Mouse (Mus musculus): ENCODE measurements around the gene Napepld. TPM values are rescaled to one million over a fixed set of nuclear protein-coding genes. Genes with fewer than 3 reads are reported as not detected.

Gene Napepld
- 10.2 and 10.9 TPM in 2 replicates for polyA plus RNA-seq (2016; fragmentation: Nextera tagmentation; extraction: Ambion mirVana)

- Histone ChIP-seq H3K27ac (replicated peaks) (peak within 1 kb of the TSS; percentile 98), H3K9ac (replicated peaks) (peak within 1 kb of the TSS; percentile 83), H3K27me3 (no peaks in the 10 kb centered on the region), H3K4me1 (peaks cover 7% of the 10 kb centered on the region; the same call in 1 of the 2 replicates), H3K36me3 (no peaks in the 10 kb centered on the region), H3K4me3 (peak within 1 kb of the TSS; percentile 71), H3K4me2 (replicated peaks) (peak within 1 kb of the TSS; percentile 61), H3K9me3 (no peaks in the 10 kb centered on the region)
- WGBS: 0% methylated on average over 52 of the region's 59 CpGs
- ATAC-seq (ENCODE audit: low FRiP score, low read depth): peak; percentile 99
Measured at GRCm38 (mm10) chr5:21701351-21702008, at the start of gene Napepld. Gene Napepld (minus strand): TSS chr5:21701396.

DNA sequence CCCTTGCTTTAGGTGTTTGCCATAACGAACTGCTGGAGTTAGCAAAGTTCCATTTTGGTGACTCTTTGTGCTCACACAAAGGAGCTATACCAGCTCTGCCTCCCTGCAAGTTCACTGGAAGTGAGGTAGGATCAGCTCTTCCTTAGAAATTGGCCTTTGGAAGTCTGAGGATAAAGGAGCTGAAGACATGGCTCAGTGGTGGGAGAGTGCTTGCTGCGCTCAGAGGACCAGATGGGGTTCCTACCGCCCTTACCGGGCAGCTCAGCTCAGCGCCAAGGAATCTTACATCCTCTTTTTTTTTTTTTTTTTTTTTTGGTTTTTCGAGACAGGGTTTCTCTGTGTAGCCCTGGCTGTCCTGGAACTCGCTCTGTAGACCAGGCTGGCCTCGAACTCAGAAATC is 44.8 kb upstream of the Napepld start:
- no peaks in the 10 kb centered on the region for H3K4me1 ChIP-seq
- H3K4me3 ChIP-seq: no peak overlapping the region
- WGBS: 95% methylated on average over 7 of the region's 8 CpGs
- H3K4me2 ChIP-seq (replicated peaks): no peak overlapping the region
- no peak for ATAC-seq (ENCODE audit: low FRiP score, low read depth)
- H3K9me3 ChIP-seq: no peaks in the 10 kb centered on the region
- H3K27me3 ChIP-seq: no peaks in the 10 kb centered on the region
- H3K36me3 ChIP-seq: peaks cover 99% of the 10 kb centered on the region
- no peak overlapping the region for H3K9ac ChIP-seq (replicated peaks)
- no peak overlapping the region for H3K27ac ChIP-seq (replicated peaks)

DNA sequence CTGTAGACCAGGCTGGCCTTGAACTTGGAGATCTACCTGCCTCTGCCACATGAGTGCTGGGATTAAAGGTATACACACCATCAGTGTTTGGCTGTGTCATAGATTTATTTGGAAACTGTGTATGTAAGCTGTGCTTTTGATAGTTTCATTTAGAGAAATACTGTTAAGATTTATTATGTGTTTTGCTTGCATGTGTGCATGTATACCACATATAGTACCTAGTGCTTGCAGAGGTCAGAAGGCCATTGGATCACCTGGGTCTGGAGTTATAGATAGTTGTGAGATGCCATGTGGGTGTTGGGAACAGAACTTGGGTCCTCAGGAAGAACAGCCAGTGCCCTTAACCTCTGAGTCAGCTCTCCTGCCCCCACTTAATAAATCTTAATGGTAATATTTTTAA is 43.5 kb upstream of the Napepld start:
- H3K4me1 ChIP-seq: no peaks in the 10 kb centered on the region
- no peak overlapping the region for H3K27ac ChIP-seq (replicated peaks)
- H3K9me3 ChIP-seq: no peaks in the 10 kb centered on the region
- peaks cover 96% of the 10 kb centered on the region for H3K36me3 ChIP-seq
- no peak overlapping the region for H3K4me3 ChIP-seq
- H3K27me3 ChIP-seq: no peaks in the 10 kb centered on the region
- H3K4me2 ChIP-seq (replicated peaks): no peak overlapping the region
- H3K9ac ChIP-seq (replicated peaks): no peak overlapping the region
- no peak for ATAC-seq (ENCODE audit: low FRiP score, low read depth)

DNA sequence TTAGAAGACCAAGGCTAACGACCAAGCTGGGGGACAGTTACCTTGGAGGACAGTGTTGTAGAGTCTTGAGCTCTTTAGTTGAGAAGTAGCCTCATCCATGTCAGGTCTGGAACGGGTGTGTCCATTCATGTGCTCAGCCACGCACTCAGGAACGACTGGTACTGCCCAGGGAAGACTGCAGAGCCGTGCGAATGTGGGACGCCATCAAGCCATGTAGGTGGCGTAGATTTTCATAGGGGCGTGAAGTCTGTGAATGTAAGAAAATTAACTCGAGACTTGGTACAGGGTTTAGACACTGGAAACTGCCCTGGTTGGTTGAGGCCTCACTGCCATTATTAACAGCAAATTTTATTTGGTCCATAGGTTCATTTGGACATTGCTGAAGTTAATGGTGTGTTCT is 42.4 kb upstream of the Napepld start:
- Histone ChIP-seq H3K27ac (replicated peaks) (no peak overlapping the region), H3K4me2 (replicated peaks) (no peak overlapping the region), H3K4me3 (no peak overlapping the region), H3K9ac (replicated peaks) (no peak overlapping the region), H3K9me3 (no peaks in the 10 kb centered on the region), H3K27me3 (no peaks in the 10 kb centered on the region), H3K4me1 (0 out of 2 replicates have a peak, but pooled peaks cover 1% of the 10 kb centered on the region), H3K36me3 (peaks cover 96% of the 10 kb centered on the region)
- 95% methylated on average over 10 of the region's 10 CpGs for WGBS
- ATAC-seq (ENCODE audit: low FRiP score, low read depth): no peak

DNA sequence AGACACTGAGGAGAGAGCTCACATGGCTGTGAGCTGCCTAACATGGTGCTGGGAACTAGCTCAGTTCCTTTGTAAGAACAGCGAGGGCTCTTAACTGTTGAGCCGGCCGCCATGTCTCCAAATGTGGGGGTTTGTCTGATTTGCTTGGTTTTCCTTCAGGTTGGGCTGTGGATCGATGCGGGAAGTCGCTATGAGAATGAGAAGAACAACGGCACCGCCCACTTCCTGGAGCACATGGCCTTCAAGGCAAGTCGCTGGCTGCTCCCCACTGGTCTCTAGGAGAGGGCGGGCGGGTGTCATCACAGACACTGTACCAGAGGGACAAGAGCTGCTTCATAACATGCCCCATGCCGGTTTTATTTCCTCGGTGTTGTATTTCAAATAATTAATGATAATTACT is 38.7 kb upstream of the Napepld start:
- H3K36me3 ChIP-seq: peaks cover 61% of the 10 kb centered on the region
- WGBS: 95% methylated on average over 13 of the region's 13 CpGs
- no peaks in the 10 kb centered on the region for H3K9me3 ChIP-seq
- ATAC-seq (ENCODE audit: low FRiP score, low read depth): no peak
- H3K27ac ChIP-seq (replicated peaks): no peak overlapping the region
- H3K4me3 ChIP-seq: no peak overlapping the region
- H3K4me2 ChIP-seq (replicated peaks): no peak overlapping the region
- no peak overlapping the region for H3K9ac ChIP-seq (replicated peaks)
- H3K4me1 ChIP-seq: peaks cover 16% of the 10 kb centered on the region
- no peaks in the 10 kb centered on the region for H3K27me3 ChIP-seq

GRCm38 (mm10) chr5:21739120-21739519 is 37.9 kb upstream of the Napepld start:
- H3K27ac ChIP-seq (replicated peaks): no peak overlapping the region
- H3K36me3 ChIP-seq: peaks cover 53% of the 10 kb centered on the region
- no peak overlapping the region for H3K9ac ChIP-seq (replicated peaks)
- 92% methylated on average over 11 of the region's 11 CpGs for WGBS
- H3K4me3 ChIP-seq: no peak overlapping the region
- H3K27me3 ChIP-seq: no peaks in the 10 kb centered on the region
- H3K4me1 ChIP-seq: peaks cover 24% of the 10 kb centered on the region
- ATAC-seq (ENCODE audit: low FRiP score, low read depth): no peak
- H3K9me3 ChIP-seq: no peaks in the 10 kb centered on the region
- no peak overlapping the region for H3K4me2 ChIP-seq (replicated peaks)

- peaks cover 38% of the 10 kb centered on the region for H3K36me3 ChIP-seq
- peak overlapping the region; percentile 92 for H3K4me2 ChIP-seq (replicated peaks)
- peaks cover 36% of the 10 kb centered on the region for H3K4me1 ChIP-seq
- 32% methylated on average over 10 of the region's 10 CpGs for WGBS
- H3K4me3 ChIP-seq: peak overlapping the region; percentile 94
- no peak for ATAC-seq (ENCODE audit: low FRiP score, low read depth)
- peak overlapping the region; percentile 93 for H3K9ac ChIP-seq (replicated peaks)
- H3K9me3 ChIP-seq: no peaks in the 10 kb centered on the region
- H3K27ac ChIP-seq (replicated peaks): 0 out of 2 replicates have a peak overlapping the region, but pooled peaks have one; percentile 84
- no peaks in the 10 kb centered on the region for H3K27me3 ChIP-seq
Measured at GRCm38 (mm10) chr5:21737620-21738019, 36.4 kb upstream of the Napepld start.

GRCm38 (mm10) chr5:21736956-21737585 is 35.9 kb upstream of the Napepld start, which contains the start of gene Pmpcb:
Gene Pmpcb (plus strand): TSS chr5:21737141.
- Histone ChIP-seq H3K9ac (replicated peaks) (peak within 1 kb of the TSS; percentile 93), H3K4me1 (peaks cover 41% of the 10 kb centered on the region), H3K36me3 (peaks cover 33% of the 10 kb centered on the region), H3K4me2 (replicated peaks) (peak within 1 kb of the TSS; percentile 92), H3K27me3 (no peaks in the 10 kb centered on the region), H3K9me3 (no peaks in the 10 kb centered on the region), H3K27ac (replicated peaks) (peak within 1 kb of the TSS; percentile 84), H3K4me3 (peak within 1 kb of the TSS; percentile 94)
- WGBS: under 1% methylated on average over 41 of the region's 42 CpGs
- ATAC-seq (ENCODE audit: low FRiP score, low read depth): peak; percentile 55

- Histone ChIP-seq H3K36me3 (peaks cover 23% of the 10 kb centered on the region), H3K4me3 (no peak overlapping the region), H3K27ac (replicated peaks) (no peak overlapping the region), H3K27me3 (no peaks in the 10 kb centered on the region), H3K4me2 (replicated peaks) (no peak overlapping the region), H3K9ac (replicated peaks) (no peak overlapping the region), H3K4me1 (peaks cover 49% of the 10 kb centered on the region), H3K9me3 (no peaks in the 10 kb centered on the region)
- WGBS: 86% methylated on average over 11 of the region's 11 CpGs
- ATAC-seq (ENCODE audit: low FRiP score, low read depth): no peak
Measured at GRCm38 (mm10) chr5:21736046-21736445, 34.9 kb upstream of the Napepld start.

GRCm38 (mm10) chr5:21735584-21735983 is 34.4 kb upstream of the Napepld start:
- Histone ChIP-seq H3K4me2 (replicated peaks) (no peak overlapping the region), H3K27ac (replicated peaks) (no peak overlapping the region), H3K9ac (replicated peaks) (no peak overlapping the region), H3K36me3 (peaks cover 20% of the 10 kb centered on the region), H3K4me1 (peaks cover 52% of the 10 kb centered on the region), H3K4me3 (no peak overlapping the region), H3K9me3 (no peaks in the 10 kb centered on the region), H3K27me3 (no peaks in the 10 kb centered on the region)
- no peak for ATAC-seq (ENCODE audit: low FRiP score, low read depth)
- WGBS: 35% methylated on average over 10 of the region's 10 CpGs

- Histone ChIP-seq H3K27ac (replicated peaks) (no peak overlapping the region), H3K9ac (replicated peaks) (no peak overlapping the region), H3K4me3 (no peak overlapping the region), H3K9me3 (no peaks in the 10 kb centered on the region), H3K4me1 (peaks cover 52% of the 10 kb centered on the region), H3K36me3 (peaks cover 16% of the 10 kb centered on the region), H3K4me2 (replicated peaks) (no peak overlapping the region), H3K27me3 (no peaks in the 10 kb centered on the region)
- no peak for ATAC-seq (ENCODE audit: low FRiP score, low read depth)
- 79% methylated on average over 20 of the region's 20 CpGs for WGBS
Measured at GRCm38 (mm10) chr5:21735100-21735499, 33.9 kb upstream of the Napepld start.

DNA sequence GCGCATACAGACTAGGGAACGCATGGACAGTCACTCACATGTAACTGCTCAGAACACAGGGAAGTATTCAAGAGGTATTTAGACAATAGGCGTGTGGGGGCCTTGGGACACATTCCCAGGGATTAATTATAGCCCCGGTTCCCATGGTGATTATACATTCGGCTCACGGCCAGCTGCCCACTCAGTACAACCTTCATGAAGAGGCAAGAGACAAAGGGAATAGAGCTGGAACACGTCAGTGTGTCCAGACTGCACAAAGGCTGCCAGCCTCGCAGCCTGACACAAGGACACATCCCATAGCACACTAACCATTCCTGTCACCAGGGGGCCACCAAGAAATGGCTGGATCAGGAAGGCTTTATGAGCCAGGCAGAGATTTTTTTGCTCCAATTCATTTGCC is 31.7 kb upstream of the Napepld start:
- 8% methylated on average over 8 of the region's 8 CpGs for WGBS
- H3K4me1 ChIP-seq: peaks cover 45% of the 10 kb centered on the region

More for the DNA sequence above, 31.7 kb upstream of the Napepld start:
- no peaks in the 10 kb centered on the region for H3K27me3 ChIP-seq
- no peaks in the 10 kb centered on the region for H3K36me3 ChIP-seq
- H3K4me2 ChIP-seq (replicated peaks): peak overlapping the region; percentile 17; the same call in 1 of the 2 replicates
- ATAC-seq (ENCODE audit: low FRiP score, low read depth): peak; percentile 95
- H3K9ac ChIP-seq (replicated peaks): no peak overlapping the region
- H3K27ac ChIP-seq (replicated peaks): peak overlapping the region; percentile 92
- H3K4me3 ChIP-seq: no peak overlapping the region
- H3K9me3 ChIP-seq: no peaks in the 10 kb centered on the region
